23 mouse cellular contexts compared by ENCODE assay signal in the genomic region with DNA sequence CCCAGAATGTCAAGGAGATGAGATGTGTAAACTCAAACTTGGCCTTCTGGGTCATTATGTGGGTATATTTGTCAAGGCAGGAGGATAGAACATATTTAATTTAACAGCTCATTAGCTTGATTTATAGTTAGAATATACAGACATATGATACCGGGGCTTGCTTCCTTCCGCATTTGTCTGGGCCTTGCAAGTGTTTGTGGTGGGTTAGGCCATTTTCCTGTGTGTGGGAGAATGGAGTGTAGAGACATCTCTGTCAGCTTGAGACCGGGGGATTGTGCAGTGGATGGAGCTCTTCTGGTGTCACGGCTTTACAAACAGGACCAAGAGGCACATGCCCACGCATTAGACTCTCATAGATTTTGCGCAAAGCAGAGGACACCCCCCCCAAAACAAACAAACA.
"Had no signal": no experiment of that assay in that cellular context is flagged by ENCODE, and none has a peak within 500 bp of the region (broad histone marks: within the 10 kb centered on the region; RNA-seq: fewer than 3 reads in every experiment).

No protein-coding gene starts in this region.

- H3K4me3 ChIP-seq: heart, adult 2 months; heart, embryonic 13.5 days; heart, embryonic 15.5 days; hindbrain, embryonic 13.5 days; hindbrain, embryonic 15.5 days; layer of hippocampus, adult 2 months; left cerebral cortex, adult 2 months; limb, embryonic 13.5 days; limb, embryonic 15.5 days; liver, embryonic 12.5 days had no signal

- H3K36me3 ChIP-seq: heart, embryonic 15.5 days; liver, embryonic 12.5 days had no signal

- H3K9ac ChIP-seq: forebrain, postnatal 0 days; heart, embryonic 13.5 days; heart, embryonic 15.5 days; hindbrain, embryonic 13.5 days; hindbrain, embryonic 15.5 days; limb, embryonic 13.5 days; limb, embryonic 15.5 days; liver, embryonic 12.5 days; liver, embryonic 14.5 days had no signal

- H3K4me1 ChIP-seq: limb, embryonic 13.5 days; limb, embryonic 15.5 days; liver, embryonic 12.5 days had no signal

- H3K9me3 ChIP-seq: heart, embryonic 13.5 days; heart, embryonic 15.5 days; hindbrain, embryonic 13.5 days; hindbrain, embryonic 15.5 days; limb, embryonic 13.5 days; limb, embryonic 15.5 days; liver, embryonic 12.5 days had no signal

- H3K4me2 ChIP-seq: heart, embryonic 11.5 days; heart, embryonic 13.5 days; heart, embryonic 15.5 days; hindbrain, embryonic 13.5 days; hindbrain, embryonic 15.5 days; limb, embryonic 13.5 days; limb, embryonic 15.5 days; liver, embryonic 12.5 days had no signal

- DNase-seq: forebrain, postnatal 0 days; gastrocnemius, postnatal 14 days; gastrocnemius, postnatal 36 days; heart, adult 2 months; heart, postnatal 14 days; heart, postnatal 36 days; kidney, adult 18-20 months; kidney, postnatal 14 days; kidney, postnatal 4 days; left cerebral cortex, postnatal 4 days had no signal

- H3K27ac ChIP-seq: heart, adult 2 months; heart, embryonic 13.5 days; heart, embryonic 15.5 days; hindbrain, embryonic 13.5 days; hindbrain, embryonic 15.5 days; hindbrain, postnatal 0 days; layer of hippocampus, adult 2 months; left cerebral cortex, adult 2 months; limb, embryonic 13.5 days; limb, embryonic 15.5 days; liver, embryonic 12.5 days; liver, embryonic 14.5 days had no signal

- ATAC-seq: forebrain, postnatal 0 days; hindbrain, postnatal 0 days; intestine, embryonic 16.5 days; liver, embryonic 12.5 days had no signal
